ENCODE assay signal across 18 mouse cellular contexts in genomic region chrX:169882220-169882609, GRCm38 (mm10).
A peak's percentile ranks its signal among the peaks of the same experiment; 100 is the strongest.
DNase-seq lines count a peak whose midpoint lies in the region; ATAC-seq and TF ChIP-seq lines count a peak whose summit lies in the region.
"Had no signal": no experiment of that assay in that cellular context is flagged by ENCODE, and none has a peak within 500 bp of the region (broad histone marks: within the 10 kb centered on the region; RNA-seq: fewer than 3 reads in every experiment).

No protein-coding gene starts in this region.

- no peak for TF ChIP-seq POLR2A in embryonic fibroblast, embryonic 13.5 days (IDR thresholded peaks at IDR 0.05; ENCODE audit: low read depth, low read length)

- no peak for ATAC-seq in hindbrain, embryonic 14.5 days (ENCODE audit: low FRiP score)
- ATAC-seq: intestine, embryonic 15.5 days; liver, embryonic 12.5 days had no signal

- peaks cover 66% of the 10 kb centered on the region for H3K27me3 ChIP-seq in hindbrain, embryonic 14.5 days (ENCODE audit: control insufficient read depth, insufficient read depth, low read length)
- H3K27me3 ChIP-seq: CH12.LX had no signal

- peak overlapping the region; percentile 81 for H3K4me3 ChIP-seq in gastrocnemius, adult 2 months
- 0 out of 2 replicates have a peak overlapping the region, but pooled peaks have one; percentile 4 for H3K4me3 ChIP-seq in layer of hippocampus, adult 2 months
- H3K4me3 ChIP-seq in embryonic fibroblast, embryonic 13.5 days (ENCODE audit: insufficient read depth, low read length): peak overlapping the region; percentile 2; the same call in 1 of the 2 replicates
- H3K4me3 ChIP-seq in hindbrain, embryonic 14.5 days (replicated peaks; ENCODE audit: low read length): no peak overlapping the region
- H3K4me3 ChIP-seq: heart, embryonic 13.5 days; intestine, embryonic 15.5 days; liver, embryonic 12.5 days; megakaryocyte, embryonic 14.5 days had no signal

- DNase-seq in gastrocnemius, adult 2 months: no peak
- no peak for DNase-seq in gastrocnemius, postnatal 14 days
- no peak for DNase-seq in layer of hippocampus, adult 2 months (ENCODE audit: low spot score in 2 of 2)
- no peak for DNase-seq in layer of hippocampus, postnatal 14 days (ENCODE audit: low spot score in 2 of 2)
- no peak for DNase-seq in hindbrain, embryonic 14.5 days (ENCODE audit: low spot score)
- DNase-seq in cerebellum, adult 9-10 months: no peak
- DNase-seq in layer of hippocampus, adult 11-12 months (ENCODE audit: low spot score): no peak
- DNase-seq: cerebellum, adult 18-20 months; cerebellum, postnatal 36 days; heart, adult 18-20 months; right cerebral cortex, postnatal 4 days had no signal

- peak overlapping the region; percentile 89 for H3K27ac ChIP-seq in gastrocnemius, adult 2 months
- peak overlapping the region; percentile 77 for H3K27ac ChIP-seq in layer of hippocampus, adult 2 months
- H3K27ac ChIP-seq in embryonic fibroblast, embryonic 13.5 days (ENCODE audit: insufficient read depth, low read length): peak overlapping the region; percentile 96
- H3K27ac ChIP-seq in hindbrain, embryonic 14.5 days: no peak overlapping the region
- H3K27ac ChIP-seq: heart, embryonic 13.5 days; intestine, embryonic 15.5 days; kidney, postnatal 0 days; liver, embryonic 12.5 days had no signal

- H3K9me3 ChIP-seq in hindbrain, embryonic 14.5 days (ENCODE audit: control insufficient read depth, low read length): no peaks in the 10 kb centered on the region
- H3K9me3 ChIP-seq: heart, embryonic 13.5 days; intestine, embryonic 15.5 days; liver, embryonic 12.5 days; megakaryocyte, embryonic 14.5 days had no signal

- WGBS in hindbrain, embryonic 14.5 days: 65% methylated on average over 1 of the region's 1 CpGs

- H3K36me3 ChIP-seq in hindbrain, embryonic 14.5 days (replicated peaks; ENCODE audit: control insufficient read depth, insufficient read depth): no peaks in the 10 kb centered on the region
- H3K36me3 ChIP-seq: heart, embryonic 13.5 days; intestine, embryonic 15.5 days; liver, embryonic 12.5 days had no signal

- intact Hi-C loops in gastrocnemius, adult 2 months (cut with DNase I): loop anchor here (5.0 kb wide), 2 partner anchors 85 to 95 kb away; no protein-coding TSS in a partner anchor
- intact Hi-C loops in gastrocnemius, postnatal 14 days (cut with DNase I; ENCODE audit: low total_unique reads): no loop called here

- no peak overlapping the region for H3K9ac ChIP-seq in hindbrain, embryonic 14.5 days
- H3K9ac ChIP-seq: heart, embryonic 13.5 days; intestine, embryonic 15.5 days; liver, embryonic 12.5 days had no signal

- H3K4me1 ChIP-seq in embryonic fibroblast, embryonic 13.5 days (ENCODE audit: control insufficient read depth, insufficient read depth, low read length): no peaks in the 10 kb centered on the region; the same call in 1 of the 2 replicates
- H3K4me1 ChIP-seq in hindbrain, embryonic 14.5 days (replicated peaks; ENCODE audit: control insufficient read depth, insufficient read depth, low read length): 0 out of 2 replicates have a peak, but pooled peaks cover 6% of the 10 kb centered on the region
- H3K4me1 ChIP-seq: intestine, embryonic 15.5 days; liver, embryonic 12.5 days had no signal

- TF ChIP-seq CTCF in gastrocnemius, adult 2 months (IDR thresholded peaks at IDR 0.05): no peak
- TF ChIP-seq CTCF in layer of hippocampus, adult 2 months (conservative IDR thresholded peaks at IDR 0.05): no peak
- no peak for TF ChIP-seq CTCF in embryonic fibroblast, embryonic 13.5 days (IDR thresholded peaks at IDR 0.05; ENCODE audit: borderline replicate concordance, insufficient read depth, low read length)

- H3K4me2 ChIP-seq in hindbrain, embryonic 14.5 days (replicated peaks): peak overlapping the region; percentile 54
- H3K4me2 ChIP-seq: intestine, embryonic 15.5 days; liver, embryonic 12.5 days had no signal
